7 mouse cellular contexts compared by ENCODE assay signal in genomic region chr16:30775740-30776700, GRCm38 (mm10).
A peak's percentile ranks its signal among the peaks of the same experiment; 100 is the strongest.
DNase-seq lines count a peak whose midpoint lies in the region; ATAC-seq and TF ChIP-seq lines count a peak whose summit lies in the region.

No protein-coding gene starts in this region.

- H3K4me2 ChIP-seq in heart, postnatal 0 days (ENCODE audit: low read depth, low read length), result no peak overlapping the region

- H3K9ac ChIP-seq in heart, postnatal 0 days (replicated peaks; ENCODE audit: low read depth, low read length), result no peak overlapping the region

- 52% methylated on average over 21 of the region's 21 CpGs for WGBS in heart, postnatal 0 days

- no peaks in the 10 kb centered on the region for H3K9me3 ChIP-seq in heart, postnatal 0 days (replicated peaks; ENCODE audit: control insufficient read depth, low read length)

- peaks cover 19% of the 10 kb centered on the region for H3K4me1 ChIP-seq in heart, postnatal 0 days (ENCODE audit: control insufficient read depth, insufficient read depth)

- H3K36me3 ChIP-seq in heart, postnatal 0 days (replicated peaks; ENCODE audit: control insufficient read depth, insufficient read depth, low read length), result no peaks in the 10 kb centered on the region

- H3K27me3 ChIP-seq in heart, postnatal 0 days (ENCODE audit: control insufficient read depth, insufficient read depth, low read length), result no peaks in the 10 kb centered on the region

- no peak overlapping the region for H3K4me3 ChIP-seq in heart, postnatal 0 days (ENCODE audit: low read depth, low read length)

- TF ChIP-seq EP300 in heart, postnatal 0 days (IDR thresholded peaks at IDR 0.05; ENCODE audit: low read depth), result no peak

- peak; percentile 25; the same call in 1 of the 2 replicates for ATAC-seq in heart, postnatal 0 days (ENCODE audit: insufficient read depth, low read depth)
- peak; percentile 68 for ATAC-seq in megakaryocyte-erythroid progenitor cell, adult 5-6 weeks (replicated peaks; ENCODE audit: low FRiP score, low TSS enrichment, poor library complexity, severe bottlenecking)

- DNase-seq in B cell, adult 2 months, result peak; percentile 17 to 20
- DNase-seq in NIH3T3 (ENCODE audit: low read depth), result peak; percentile 42
- no peak for DNase-seq in heart, postnatal 0 days (ENCODE audit: low spot score)
- DNase-seq in spleen, adult 18-20 months, result no peak
- DNase-seq in thymus, postnatal 14 days, result no peak
- DNase-seq in adrenal gland, adult 18-20 months (ENCODE audit: low spot score in 2 of 2), result no peak

- no peak overlapping the region for H3K27ac ChIP-seq in heart, postnatal 0 days (ENCODE audit: low read depth)

- no peak for TF ChIP-seq CTCF in heart, postnatal 0 days (IDR thresholded peaks at IDR 0.05; ENCODE audit: low read depth)

Comparison
In these comparisons a context has a peak if more than half of its experiments do, and no peak if none do; other contexts are left out.
1. DNase-seq: peak in B cell, adult 2 months (2 of 2) and NIH3T3 (single experiment); none in heart, postnatal 0 days (single experiment), spleen, adult 18-20 months (0 of 2), thymus, postnatal 14 days (single experiment) and adrenal gland, adult 18-20 months (0 of 2).